Mouse (Mus musculus) T-helper 2 cell (primary cell): Measurements from ENCODE around the gene Mfap2.

Experiments used
- in situ Hi-C: fragments of 300-600 bp; cut with MboI, MseI; formaldehyde crosslinking; loops from one replicate; pipeline ENCODE4 v1.15.1; 2025; ENCODE audit warnings: high pct_unique_total_duplicates

The Mfap2 gene

DNA sequence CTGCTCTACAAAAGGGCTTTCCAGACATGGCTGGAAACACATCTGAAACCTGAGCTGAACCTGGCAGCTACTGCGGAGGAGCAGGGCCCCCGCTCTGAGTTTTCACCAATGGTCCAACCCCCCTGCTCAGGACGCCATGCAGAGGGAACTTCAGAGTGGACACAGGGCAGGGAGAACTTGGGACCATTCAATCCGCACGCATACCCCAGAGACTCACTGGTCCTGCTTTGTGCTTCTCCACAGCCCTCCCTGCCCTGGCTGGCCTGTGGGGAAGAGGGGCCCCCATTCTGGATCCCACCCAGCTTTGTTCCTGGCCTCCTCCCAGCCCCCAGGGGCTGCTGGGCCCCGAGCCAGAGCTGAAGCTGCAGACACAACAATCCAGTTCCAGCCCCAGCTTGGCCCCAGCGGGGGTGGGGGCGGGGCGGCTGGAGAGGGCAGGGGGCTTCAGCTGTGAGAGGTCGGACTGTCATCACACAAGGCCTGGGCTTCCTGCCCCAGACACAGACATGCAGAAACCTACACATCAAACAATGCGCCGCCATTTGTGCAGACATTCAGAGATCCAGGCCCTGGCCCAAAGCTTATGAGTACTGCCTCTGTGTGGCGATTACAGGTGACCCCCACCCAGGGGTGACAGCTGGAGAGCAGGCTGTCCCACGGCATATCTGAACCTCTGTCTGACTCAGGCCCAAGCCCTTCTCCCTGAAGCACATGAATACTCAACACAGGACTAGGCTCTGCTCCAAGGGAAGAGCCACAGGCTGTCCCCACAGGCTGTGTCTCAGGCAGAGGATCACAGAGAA lies 10.8 kb downstream of the Mfap2 start:
- in situ Hi-C loops, result loop anchor here (25.0 kb wide), 1 partner anchor 934 kb away; no protein-coding TSS in a partner anchor

DNA sequence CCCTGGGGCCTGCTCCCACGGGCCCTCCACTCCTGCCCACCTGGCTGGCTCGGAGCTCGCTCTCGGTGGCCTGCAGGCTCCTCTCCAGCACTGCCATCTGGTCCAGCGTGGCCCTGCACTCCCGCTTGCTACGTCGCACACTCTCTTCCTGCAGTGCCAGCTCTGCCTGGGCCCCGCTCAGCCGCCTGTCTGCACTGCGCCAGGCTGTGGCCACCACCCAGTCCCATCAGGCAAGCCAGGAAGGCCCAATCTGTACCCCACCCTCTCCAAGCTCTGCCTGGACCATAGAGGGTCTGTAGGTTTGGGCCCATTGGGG lies 11.4 kb downstream of the Mfap2 start:
- in situ Hi-C loops, result loop anchor here (25.0 kb wide), 1 partner anchor 934 kb away; no protein-coding TSS in a partner anchor

DNA sequence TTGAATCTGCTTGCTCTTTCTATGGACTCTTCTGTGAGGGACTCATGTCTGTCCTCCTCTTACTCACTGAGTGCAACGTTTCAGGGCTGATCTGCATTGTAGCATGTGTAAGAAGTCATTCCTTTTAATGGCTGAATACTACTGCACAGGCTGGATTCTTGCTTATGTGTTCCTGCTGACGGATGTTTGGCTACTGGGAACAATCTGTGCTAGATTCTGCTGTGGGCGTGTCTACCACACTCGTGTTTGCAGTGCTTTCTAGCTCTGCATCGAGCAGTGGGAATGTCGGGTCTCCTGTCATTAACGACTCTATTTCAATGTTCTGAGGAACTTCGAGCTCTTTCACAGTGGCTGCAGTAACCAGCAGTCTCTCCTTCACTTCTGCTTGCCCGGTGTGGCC lies 13.8 kb downstream of the Mfap2 start:
- in situ Hi-C loops, result loop anchor here (25.0 kb wide), 1 partner anchor 937 kb away; no protein-coding TSS in a partner anchor

DNA sequence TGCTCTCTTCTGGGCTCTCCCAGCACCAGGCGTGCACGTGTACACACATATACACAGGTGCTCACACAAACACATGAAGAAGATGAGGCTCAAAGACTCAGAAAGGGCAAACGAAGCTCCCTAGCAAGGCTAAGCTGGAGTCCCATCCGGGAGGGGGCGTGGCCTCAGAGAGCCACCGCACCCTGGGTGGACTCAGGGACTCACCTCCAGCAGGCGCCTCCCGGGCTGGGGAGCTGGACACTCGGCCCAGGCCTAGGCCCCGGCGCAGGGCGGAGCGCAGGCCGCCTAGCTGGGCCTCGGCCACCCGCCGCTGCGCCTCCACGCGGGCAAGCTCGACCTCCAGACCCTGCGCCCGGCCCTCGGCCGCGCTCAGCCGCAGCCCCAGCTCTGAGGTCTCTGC lies 14.8 kb downstream of the Mfap2 start:
- in situ Hi-C loops, result loop anchor here (25.0 kb wide), 1 partner anchor 938 kb away; no protein-coding TSS in a partner anchor

DNA sequence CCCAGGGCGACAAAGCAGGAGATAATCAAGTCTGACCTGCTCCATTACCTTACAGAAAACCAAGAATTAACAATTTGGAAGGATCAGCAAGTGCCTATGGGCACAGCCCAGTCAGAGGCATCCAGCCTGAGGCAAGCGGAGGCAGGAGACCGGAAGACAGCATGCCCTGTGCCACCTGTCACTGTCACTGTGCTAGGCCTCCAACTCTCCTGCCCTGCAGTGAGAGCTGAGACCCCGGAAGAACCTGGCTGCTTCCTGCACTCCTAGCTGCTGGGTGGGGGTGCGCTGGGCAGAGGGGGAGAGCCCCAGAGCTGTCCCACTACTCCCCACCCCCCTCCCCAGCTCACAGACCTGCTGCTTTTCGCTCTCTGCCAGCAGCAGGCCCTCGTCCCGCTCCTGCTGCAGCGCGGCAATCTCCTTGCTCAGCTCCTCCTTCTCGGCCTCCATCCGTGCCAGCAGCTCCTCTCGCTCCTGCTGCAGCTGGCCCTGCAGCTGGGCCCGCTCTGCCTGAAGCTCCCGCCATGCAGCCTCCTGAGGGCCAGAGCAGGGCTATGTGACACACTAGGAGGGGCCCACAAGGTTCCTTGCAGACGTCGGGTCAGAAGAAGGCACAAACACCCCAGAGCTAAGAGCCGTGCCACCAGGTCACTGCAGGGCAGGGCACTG lies 20.5 kb downstream of the Mfap2 start:
- in situ Hi-C loops, result loop anchor here (5.0 kb wide), 1 partner anchor 48 kb away; no protein-coding TSS in a partner anchor

DNA sequence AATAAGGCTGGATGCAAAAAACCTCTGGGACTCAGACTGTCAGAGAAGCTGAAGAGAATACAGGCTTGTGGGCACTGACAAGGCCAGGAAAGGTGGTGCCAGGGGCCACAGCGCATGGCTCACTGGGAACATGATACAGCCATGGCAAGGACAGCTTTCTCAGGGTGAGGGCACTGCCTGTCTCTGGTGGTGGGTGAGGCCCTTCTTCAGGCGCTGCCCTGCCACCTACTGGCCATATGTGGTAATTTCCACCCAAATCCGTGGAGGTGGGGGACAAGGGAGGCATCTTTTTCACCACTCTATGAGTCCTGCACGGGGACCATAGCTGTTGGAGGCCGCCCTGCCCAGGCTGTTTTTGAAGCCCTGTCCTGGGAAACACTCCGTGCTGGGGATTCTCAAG lies 21.5 kb downstream of the Mfap2 start:
- in situ Hi-C loops, result loop anchor here (5.0 kb wide), 1 partner anchor 49 kb away; no protein-coding TSS in a partner anchor

DNA sequence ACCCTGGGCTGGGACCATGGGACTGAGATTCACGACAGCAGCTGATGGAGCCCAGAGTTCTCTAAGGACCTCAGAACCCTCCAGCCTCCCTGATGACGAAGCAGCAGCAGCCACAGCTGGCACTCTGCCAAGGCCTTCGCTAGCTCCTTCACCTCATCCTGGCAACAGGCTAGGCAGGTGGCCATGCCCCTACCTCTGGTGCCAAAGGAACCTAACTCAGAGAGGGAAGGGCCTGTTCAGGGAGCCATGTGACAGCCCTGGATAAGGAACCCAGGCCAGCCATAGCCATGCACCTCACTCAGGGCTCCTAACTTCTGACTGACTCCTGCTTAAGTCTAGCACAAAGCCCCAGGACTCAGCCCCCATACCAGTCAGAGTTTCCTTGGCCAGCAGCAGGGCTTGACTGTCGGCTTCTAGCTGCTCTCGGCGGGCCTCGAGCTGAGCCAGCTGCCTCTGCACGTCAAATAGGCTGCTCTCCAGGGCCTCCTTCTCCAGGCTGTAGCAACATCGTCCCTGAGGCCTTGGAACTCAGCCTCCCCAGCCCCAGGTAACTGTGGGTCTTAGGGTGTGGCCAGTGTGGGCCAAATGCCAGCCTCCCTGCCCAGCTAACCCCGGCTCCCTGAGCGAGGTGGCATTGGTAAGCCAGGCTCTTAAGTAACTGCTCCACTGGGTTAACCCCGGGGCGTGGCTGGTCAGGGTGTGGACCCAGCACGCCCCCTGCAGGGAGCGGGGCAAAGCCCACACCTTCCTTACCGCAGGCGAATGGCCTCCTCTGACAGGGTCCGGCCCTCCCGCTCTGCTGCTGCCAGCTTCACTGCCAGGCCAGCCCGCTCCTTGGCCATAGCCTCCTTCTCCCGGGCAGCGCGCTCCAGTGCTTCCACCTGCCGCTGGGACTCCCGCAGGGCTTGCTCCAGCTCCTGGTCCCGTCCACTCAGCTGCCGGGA lies 23.7 kb downstream of the Mfap2 start:
- in situ Hi-C loops, result loop anchor here (5.0 kb wide), 1 partner anchor 52 kb away; no protein-coding TSS in a partner anchor

DNA sequence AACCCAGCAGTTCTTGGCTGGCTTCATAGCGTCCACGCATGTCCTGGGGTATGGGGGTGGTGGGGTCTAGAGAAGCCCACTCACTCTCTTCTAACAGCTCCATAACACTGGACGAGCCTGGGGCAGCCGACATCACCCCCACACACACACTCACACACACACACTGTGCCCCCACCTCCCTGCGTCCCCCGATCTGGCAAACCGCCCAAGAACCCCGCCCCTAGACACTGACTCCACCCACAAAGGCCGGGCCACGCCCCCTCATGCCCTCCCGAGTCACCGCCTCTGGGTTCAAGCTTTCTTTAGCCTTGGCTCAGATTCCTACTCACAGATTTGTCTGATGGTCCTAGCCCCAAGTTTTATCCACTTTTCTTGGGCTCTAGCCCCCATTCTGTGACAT lies 30.9 kb downstream of the Mfap2 start:
- in situ Hi-C loops, result no loop called here

DNA sequence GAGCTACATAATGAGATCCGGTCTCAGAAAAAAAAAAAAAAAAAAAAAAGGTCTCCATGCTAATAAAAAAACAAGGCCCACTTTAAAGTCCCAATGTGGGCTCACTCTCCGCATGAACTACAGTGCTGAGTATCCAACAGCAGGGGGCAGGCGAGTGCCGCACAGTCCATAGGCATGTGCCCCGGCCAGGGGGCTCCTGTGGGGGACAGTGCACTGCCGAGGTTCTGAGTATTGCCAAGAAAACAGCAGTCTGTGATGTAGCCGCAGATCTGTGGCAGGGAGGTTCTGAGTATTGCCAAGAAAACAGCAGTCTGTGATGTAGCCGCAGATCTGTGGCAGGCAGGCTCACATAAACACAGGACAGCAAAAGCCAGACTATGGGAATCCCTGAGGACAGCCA lies 34.6 kb downstream of the Mfap2 start:
- in situ Hi-C loops, result no loop called here

DNA sequence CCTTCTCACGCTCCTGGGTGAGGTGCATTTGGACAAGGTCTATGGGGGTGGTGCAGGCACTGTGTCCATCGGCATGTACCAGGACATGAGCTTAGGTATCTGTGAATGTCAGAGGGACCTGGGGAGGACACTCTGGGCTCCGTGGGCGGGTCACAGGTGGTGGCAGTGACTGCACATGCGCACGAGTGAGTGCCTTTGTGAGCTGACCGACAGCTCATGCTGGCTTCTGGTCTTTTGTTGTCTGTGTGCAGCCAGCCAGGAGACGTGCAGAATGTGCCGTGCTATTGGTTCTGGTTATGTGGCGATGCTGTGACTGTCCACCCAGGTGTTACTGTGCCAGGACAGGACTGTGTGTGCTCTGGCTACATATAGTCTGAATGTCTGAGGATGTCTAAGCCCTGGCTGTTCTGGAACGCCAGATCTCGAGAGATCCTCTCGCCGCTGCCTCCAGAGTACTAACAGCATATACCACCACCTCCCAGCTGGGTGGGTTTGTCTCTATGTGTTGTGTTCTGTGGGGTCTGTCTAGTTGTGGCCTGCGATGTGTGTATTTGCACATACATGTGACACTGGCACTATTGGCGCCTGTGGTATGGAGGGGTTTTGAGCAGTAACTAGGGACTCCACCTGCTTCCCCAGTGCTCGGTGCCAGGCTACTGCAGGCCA lies 38.7 kb downstream of the Mfap2 start:
- in situ Hi-C loops, result no loop called here

DNA sequence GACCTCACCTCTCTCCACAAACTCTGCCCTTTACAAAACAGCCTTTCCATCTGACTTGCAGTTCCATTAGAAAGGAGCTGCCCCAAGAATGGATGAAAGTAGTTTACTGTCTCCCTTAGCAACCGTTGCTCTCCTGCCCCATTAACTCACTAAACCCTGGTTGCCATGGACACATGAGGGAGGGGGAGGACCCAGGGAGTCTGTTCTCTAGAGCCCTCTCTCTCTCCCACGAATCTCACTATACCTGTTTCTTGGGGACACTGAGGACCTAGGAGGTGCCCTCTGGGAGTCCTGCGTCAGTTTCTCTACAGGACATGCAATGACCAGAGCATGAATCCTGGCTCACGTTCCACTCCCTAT lies 39.2 kb downstream of the Mfap2 start:
- in situ Hi-C loops, result no loop called here

DNA sequence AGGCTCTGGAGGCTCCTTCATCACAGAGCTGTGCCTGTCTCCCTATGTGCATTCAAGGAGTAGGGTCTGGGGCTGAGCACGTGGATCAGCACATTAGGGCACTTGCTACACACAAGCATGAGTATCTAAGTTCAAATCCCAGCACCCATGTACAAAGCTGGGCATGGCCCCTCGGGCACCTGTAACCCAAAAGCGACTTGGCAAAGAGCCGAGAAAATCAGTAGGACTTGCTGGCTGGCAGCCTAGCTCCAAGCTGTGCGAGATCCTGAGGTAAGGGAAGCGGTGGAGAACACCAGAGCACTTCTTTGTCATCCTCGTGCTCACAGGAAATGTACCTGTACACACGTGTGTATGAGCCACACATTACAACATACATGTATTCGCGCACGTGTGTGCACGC lies 42.2 kb downstream of the Mfap2 start:
- in situ Hi-C loops, result loop anchor here (10.0 kb wide), 1 partner anchor 1658 kb away; no protein-coding TSS in a partner anchor

DNA sequence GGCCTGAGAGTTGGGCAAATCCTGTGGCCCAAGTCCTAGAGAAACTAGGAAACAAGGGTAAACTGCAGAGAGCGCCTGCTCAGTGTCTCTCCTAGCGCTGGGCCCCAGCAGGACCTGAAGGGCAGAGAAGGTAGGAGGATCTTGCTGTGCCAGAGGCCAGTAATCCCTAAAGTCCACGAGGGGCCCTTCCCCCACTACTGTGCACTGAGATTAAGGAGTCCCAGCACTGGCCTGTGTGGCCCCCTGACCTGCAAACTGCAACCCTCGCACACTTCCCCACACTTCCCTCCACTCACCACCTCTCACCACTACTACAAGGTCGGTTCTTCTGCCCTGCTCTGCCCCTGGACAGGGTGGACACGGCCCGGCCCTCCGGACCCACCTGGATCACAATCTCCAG lies 42.9 kb downstream of the Mfap2 start:
- in situ Hi-C loops, result loop anchor here (10.0 kb wide), 1 partner anchor 1658 kb away; no protein-coding TSS in a partner anchor

DNA sequence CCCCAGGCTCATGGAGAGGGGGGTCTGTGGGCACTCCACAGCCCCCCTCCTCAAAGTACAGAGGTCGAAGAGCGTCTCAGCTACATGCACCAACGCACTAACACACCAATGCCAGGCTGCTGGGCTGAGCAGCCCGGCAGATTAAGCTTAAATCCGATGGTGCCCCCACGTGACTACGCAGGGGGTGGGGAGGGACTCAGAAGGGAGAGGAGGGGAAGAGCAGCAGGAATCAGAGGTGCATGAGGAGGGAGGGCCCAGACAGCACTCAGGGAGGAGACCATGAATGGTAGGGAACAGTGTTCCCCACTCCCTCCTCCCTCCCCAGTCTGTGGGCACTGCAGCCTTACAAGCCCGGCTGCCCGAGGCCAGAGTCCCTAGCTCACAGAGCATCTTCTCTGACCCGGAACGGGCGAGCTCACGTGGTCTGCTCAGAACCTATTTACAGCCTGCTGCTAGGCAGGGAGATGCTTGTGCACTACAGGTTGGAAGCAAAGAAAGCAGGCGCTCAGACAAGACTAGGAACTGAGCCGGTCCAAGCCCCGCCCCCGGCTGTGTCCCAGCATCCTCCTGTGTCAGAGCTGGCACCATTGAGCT lies 43.4 kb downstream of the Mfap2 start:
- in situ Hi-C loops, result loop anchor here (10.0 kb wide), 1 partner anchor 1659 kb away; no protein-coding TSS in a partner anchor

DNA sequence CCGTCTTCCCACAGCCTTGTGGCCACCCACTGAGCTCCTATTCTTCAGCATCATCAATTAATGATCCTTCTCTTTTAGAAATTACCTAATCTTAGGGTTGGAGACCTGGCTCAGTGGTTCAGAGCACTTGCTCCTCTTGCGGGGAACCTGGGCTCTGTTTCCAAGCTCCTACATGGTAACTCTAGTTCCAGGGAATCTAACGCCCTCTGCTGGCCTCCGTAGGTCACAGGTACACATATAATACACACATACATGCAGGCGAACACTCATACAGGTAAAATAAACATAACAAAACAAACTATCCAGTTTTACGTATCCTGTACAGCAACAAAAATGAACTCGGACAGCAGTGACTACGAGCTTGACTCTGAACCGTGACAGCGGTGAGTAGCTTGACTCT lies 46.8 kb downstream of the Mfap2 start:
- in situ Hi-C loops, result loop anchor here (10.0 kb wide), 1 partner anchor 1662 kb away; no protein-coding TSS in a partner anchor

DNA sequence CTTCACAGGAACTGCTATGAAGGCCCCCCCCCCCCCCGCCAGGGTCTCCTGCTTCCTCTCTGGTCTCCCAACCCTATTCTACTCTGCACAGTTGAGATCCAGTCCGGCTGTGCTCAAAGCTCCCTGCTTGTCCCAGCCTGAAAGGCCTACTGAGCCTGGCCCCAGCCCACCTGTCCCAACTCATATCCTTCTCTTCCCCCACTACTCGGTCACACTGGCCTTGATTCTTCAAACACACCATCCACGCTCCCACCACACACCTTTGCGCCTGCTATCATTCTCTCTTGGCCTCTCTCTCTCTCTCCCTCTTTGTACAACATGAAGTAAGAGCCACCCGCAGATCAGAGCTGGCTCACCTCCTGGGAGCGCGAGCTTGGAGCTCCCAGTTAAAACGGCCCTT lies 48.6 kb downstream of the Mfap2 start:
- in situ Hi-C loops, result loop anchor here (10.0 kb wide), 1 partner anchor 1664 kb away; no protein-coding TSS in a partner anchor

DNA sequence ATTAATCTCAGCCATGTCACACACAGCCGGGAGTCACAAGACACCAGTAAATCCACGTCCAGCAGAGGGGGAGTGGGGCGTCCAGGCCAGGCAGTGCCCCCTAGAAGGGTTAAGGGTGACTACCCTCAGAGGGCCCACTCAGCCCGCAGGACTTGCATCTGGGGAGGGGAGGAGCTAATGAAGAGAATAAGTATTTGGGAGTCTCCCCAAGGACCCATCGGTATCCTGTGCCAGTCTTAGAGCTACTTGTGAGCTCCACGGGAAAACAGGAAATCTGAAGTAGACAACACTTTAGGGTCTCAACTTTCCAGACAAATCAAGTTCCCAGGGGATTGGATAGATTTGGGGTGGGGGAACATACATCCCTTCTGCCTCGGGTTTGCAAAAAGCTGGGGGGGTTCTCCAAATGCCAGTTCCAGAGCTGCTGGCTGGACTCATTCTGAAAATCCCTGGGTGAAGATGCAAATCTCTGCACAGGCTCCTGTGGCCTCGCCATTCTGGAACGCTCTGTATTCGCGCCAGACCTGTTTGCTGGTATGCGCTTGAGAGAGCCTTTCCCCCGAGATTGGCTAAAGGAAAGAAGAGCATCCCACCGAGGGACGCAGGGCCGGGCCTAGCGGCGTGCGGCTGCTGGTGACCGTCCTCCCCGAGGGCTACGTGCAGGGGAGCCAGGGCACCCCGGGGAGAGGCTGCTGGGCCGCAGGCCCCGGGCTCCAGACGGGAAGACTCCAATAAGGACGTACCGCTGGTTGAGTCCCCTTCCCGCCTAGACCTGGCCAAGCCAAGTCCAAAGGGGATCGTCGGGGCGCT lies 49.6 kb downstream of the Mfap2 start:
- in situ Hi-C loops, result loop anchor here (5.0 to 10.0 kb wide), 2 partner anchors 98 to 1665 kb away; partner anchors contain the start of gene Sdhb

DNA sequence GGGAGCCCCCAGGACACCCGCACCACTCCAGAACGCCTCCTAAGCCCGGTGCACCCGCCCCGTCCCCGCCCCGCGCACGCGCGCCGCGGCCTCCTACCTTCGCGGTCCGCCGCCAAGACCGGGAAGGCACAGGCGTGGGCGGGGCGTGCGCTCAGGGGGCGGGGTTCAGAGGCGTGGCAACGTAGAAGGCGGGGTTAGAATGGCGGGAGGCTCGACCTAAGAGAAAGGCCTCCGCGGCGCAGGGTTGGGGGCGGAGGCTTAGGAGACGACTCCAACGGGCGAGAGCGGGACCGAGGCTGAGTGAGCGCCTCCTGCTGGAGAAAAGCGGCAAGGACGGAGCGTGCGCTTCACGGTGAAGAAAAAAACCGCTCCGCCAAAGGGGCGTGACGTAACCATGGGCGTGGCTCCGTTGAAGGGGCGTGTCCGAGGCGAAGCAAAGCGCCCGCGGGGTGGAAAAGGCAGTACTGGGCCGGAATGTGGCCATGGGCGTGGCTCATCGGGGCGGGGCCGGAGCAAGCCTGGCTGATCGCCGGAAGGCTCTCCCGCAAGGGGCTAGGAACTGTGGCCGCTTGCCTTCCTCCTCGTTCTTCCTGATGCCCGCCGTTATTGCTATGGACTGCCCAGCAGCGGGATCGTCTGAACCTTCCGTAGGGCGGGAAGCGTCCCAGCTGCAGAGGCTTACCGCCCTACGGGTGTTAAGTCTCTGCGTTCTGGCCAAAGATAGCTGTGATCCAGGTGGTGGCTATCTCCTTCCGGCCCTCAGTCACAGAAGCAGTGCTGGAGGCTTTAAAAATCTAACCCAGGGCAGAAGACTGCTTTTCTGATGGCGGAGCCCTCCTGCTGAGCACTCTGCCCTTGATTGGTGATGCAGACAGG lies 50.4 kb downstream of the Mfap2 start, which contains the start of gene Crocc:
Crocc (minus strand) TSS at position 125 of the 876 bp plus-strand sequence.
- in situ Hi-C loops, result loop anchor here (5.0 kb wide), 1 partner anchor 98 kb away; the partner anchor contains the start of gene Sdhb
